Mouse (Mus musculus): ENCODE measurements at regions not wholly inside any gene's neighbourhood (a gene's known extent, or its start where the extent isn't known, plus 50 kb on each side); places are given as distances from the start of the nearest gene placed in this dataset.

GRCm38 (mm10) chr9:123313726-123314125 is 53.0 kb upstream of the Lars2 start:
- intact Hi-C loops (cut with DNase I): no loop called here
- peak; percentile 11 to 42 for DNase-seq (ENCODE audit: low spot score in 2 of 2)
